Mouse (Mus musculus): ENCODE measurements around the gene Insrr. TPM values are rescaled to one million over a fixed set of nuclear protein-coding genes. Genes with fewer than 3 reads are reported as not detected.

Gene Insrr
- polyA plus RNA-seq, 1 experiment from 2014 or later: 0.09 TPM

Other genes with a start within 250 kb of the Insrr start
- 18.0 TPM in 2 replicates for gene Arhgef11, start 179.4 kb upstream of the Insrr start, polyA plus RNA-seq (2015; fragmentation: Nextera tagmentation; extraction: Ambion mirVana)
- 1.3 and 1.6 TPM in 2 replicates for gene Lrrc71, start 48.3 kb upstream of the Insrr start, polyA plus RNA-seq (2015; fragmentation: Nextera tagmentation; extraction: Ambion mirVana)
- gene Ntrk1, start 1.8 kb upstream of the Insrr start, polyA plus RNA-seq (2015; fragmentation: Nextera tagmentation; extraction: Ambion mirVana): 1.2 and 2.5 TPM in 2 replicates
- 29.4 and 32.4 TPM in 2 replicates for gene Pear1, start 27.4 kb downstream of the Insrr start, polyA plus RNA-seq (2015; fragmentation: Nextera tagmentation; extraction: Ambion mirVana)
- gene Sh2d2a, start 49.8 kb downstream of the Insrr start, polyA plus RNA-seq (2015; fragmentation: Nextera tagmentation; extraction: Ambion mirVana): 0.42 and 1.0 TPM in 2 replicates
- gene Prcc, start 88.7 kb downstream of the Insrr start, polyA plus RNA-seq (2015; fragmentation: Nextera tagmentation; extraction: Ambion mirVana): 12.1 and 12.3 TPM in 2 replicates
- 258 and 260 TPM in 2 replicates for gene Hdgf, start 109.4 kb downstream of the Insrr start, polyA plus RNA-seq (2015; fragmentation: Nextera tagmentation; extraction: Ambion mirVana)
- 70.5 and 70.9 TPM in 2 replicates for gene Mrpl24, start 122.6 kb downstream of the Insrr start, polyA plus RNA-seq (2015; fragmentation: Nextera tagmentation; extraction: Ambion mirVana)
- gene Isg20l2, start 133.4 kb downstream of the Insrr start, polyA plus RNA-seq (2015; fragmentation: Nextera tagmentation; extraction: Ambion mirVana): 60.1 and 63.0 TPM in 2 replicates
- gene Rrnad1, start 133.8 kb downstream of the Insrr start, polyA plus RNA-seq (2015; fragmentation: Nextera tagmentation; extraction: Ambion mirVana): 18.3 and 18.5 TPM in 2 replicates
- gene Crabp2, start 151.7 kb downstream of the Insrr start, polyA plus RNA-seq (2015; fragmentation: Nextera tagmentation; extraction: Ambion mirVana): 8.1 and 10.4 TPM in 2 replicates
- 30.1 and 32.4 TPM in 2 replicates for gene Nes, start 174.1 kb downstream of the Insrr start, polyA plus RNA-seq (2015; fragmentation: Nextera tagmentation; extraction: Ambion mirVana)
- gene Bcan, start 203.3 kb downstream of the Insrr start, polyA plus RNA-seq (2015; fragmentation: Nextera tagmentation; extraction: Ambion mirVana): 0.07 and 0.18 TPM in 2 replicates
- gene Hapln2, start 230.6 kb downstream of the Insrr start, polyA plus RNA-seq (2015; fragmentation: Nextera tagmentation; extraction: Ambion mirVana): 0.07 and 0.23 TPM in 2 replicates
- gene Gpatch4, start 246.2 kb downstream of the Insrr start, polyA plus RNA-seq (2015; fragmentation: Nextera tagmentation; extraction: Ambion mirVana): 30.6 and 31.6 TPM in 2 replicates